Mouse (Mus musculus) C2C12 (cell line): ENCODE measurements at regions not wholly inside any gene's neighbourhood (a gene's known extent, or its start where the extent isn't known, plus 50 kb on each side); places are given as distances from the start of the nearest gene placed in this dataset.

Experiments
- H3K27me3 ChIP-seq: one replicate; pipeline ENCODE4 v1.6.1; 2011; ENCODE audit not compliant: control insufficient read depth, insufficient read depth, insufficient read length
- H3K36me3 ChIP-seq: one replicate; pipeline ENCODE4 v1.6.1; 2011; ENCODE audit not compliant: control insufficient read depth, insufficient read depth
- H3K4me3 ChIP-seq: one replicate; pipeline ENCODE4 v1.5.1; 2011; ENCODE audit warnings: mild to moderate bottlenecking, control low read depth; ENCODE audit not compliant: poor library complexity, insufficient read depth, severe bottlenecking
- H3K79me2 ChIP-seq: one replicate; pipeline ENCODE4 v1.6.1; 2011; ENCODE audit not compliant: control insufficient read depth, insufficient read depth
- H3K79me3 ChIP-seq: one replicate; pipeline ENCODE4 v1.6.1; 2011; ENCODE audit warnings: low read depth, control low read depth
- H3ac ChIP-seq: one replicate; pipeline ENCODE3; 2011; ENCODE audit warnings: low read depth; ENCODE audit not compliant: control insufficient read depth, insufficient read length
- CEBPB ChIP-seq: IDR thresholded peaks from one replicate; pipeline ENCODE4 v1.6.1; 2011; ENCODE audit warnings: low read depth, mild to moderate bottlenecking, control low read depth, moderate library complexity
- CTCF ChIP-seq: IDR thresholded peaks from one replicate; pipeline ENCODE4 v1.5.1; 2011; ENCODE audit not compliant: control insufficient read depth, insufficient read depth, insufficient read length
- FOSL1 ChIP-seq: IDR thresholded peaks from one replicate; pipeline ENCODE4 v1.8.0; 2011; ENCODE audit warnings: mild to moderate bottlenecking, low read length; ENCODE audit not compliant: poor library complexity, insufficient read depth, severe bottlenecking
- MAX ChIP-seq: IDR thresholded peaks from one replicate; pipeline ENCODE4 v1.6.1; 2011; ENCODE audit warnings: mild to moderate bottlenecking, control low read depth
- MYOD1 ChIP-seq: IDR thresholded peaks from one replicate; pipeline ENCODE4 v1.6.1; 2011; ENCODE audit warnings: low read depth; ENCODE audit not compliant: control insufficient read depth, insufficient read length
- MYOG ChIP-seq: IDR thresholded peaks from one replicate; pipeline ENCODE4 v1.6.1; 2011; ENCODE audit not compliant: control insufficient read depth, insufficient read length; ENCODE audit errors: extremely low read depth
- USF1 ChIP-seq: IDR thresholded peaks from one replicate; pipeline ENCODE4 v1.6.1; 2011; ENCODE audit warnings: low read depth, mild to moderate bottlenecking, control low read depth, moderate library complexity

GRCm38 (mm10) chr16:39389943-39390342 lies 497.5 kb downstream of the Igsf11 start:
- Histone ChIP-seq H3K36me3 (no peaks in the 10 kb centered on the region), H3ac (no peak overlapping the region), H3K79me2 (no peaks in the 10 kb centered on the region), H3K79me3 (no peaks in the 10 kb centered on the region), H3K27me3 (no peaks in the 10 kb centered on the region), H3K4me3 (no peak overlapping the region)
- TF ChIP-seq MYOD1 (no peak), MYOG (no peak), CEBPB (no peak), MAX (no peak), CTCF (no peak), FOSL1 (no peak), USF1 (no peak)

GRCm38 (mm10) chr16:39390626-39391025 lies 498.2 kb downstream of the Igsf11 start:
- no peaks in the 10 kb centered on the region for H3K79me3 ChIP-seq
- no peak overlapping the region for H3ac ChIP-seq
- no peaks in the 10 kb centered on the region for H3K27me3 ChIP-seq
- TF ChIP-seq MYOD1 (no peak), MYOG (no peak)
- no peaks in the 10 kb centered on the region for H3K36me3 ChIP-seq
- no peak overlapping the region for H3K4me3 ChIP-seq
- no peaks in the 10 kb centered on the region for H3K79me2 ChIP-seq

- Histone ChIP-seq H3ac (no peak overlapping the region), H3K36me3 (no peaks in the 10 kb centered on the region), H3K79me3 (no peaks in the 10 kb centered on the region), H3K4me3 (no peak overlapping the region), H3K27me3 (no peaks in the 10 kb centered on the region), H3K79me2 (no peaks in the 10 kb centered on the region)
- TF ChIP-seq CTCF: no peak
- no peak for TF ChIP-seq CEBPB
- no peak for TF ChIP-seq MYOD1
- no peak for TF ChIP-seq MAX
- TF ChIP-seq FOSL1: no peak
- no peak for TF ChIP-seq USF1
- TF ChIP-seq MYOG: no peak
Measured at GRCm38 (mm10) chr16:39402101-39402749, 509.8 kb downstream of the Igsf11 start.

- Histone ChIP-seq H3K27me3 (no peaks in the 10 kb centered on the region), H3K4me3 (no peak overlapping the region), H3K79me3 (no peaks in the 10 kb centered on the region), H3ac (no peak overlapping the region), H3K79me2 (no peaks in the 10 kb centered on the region), H3K36me3 (no peaks in the 10 kb centered on the region)
- no peak for TF ChIP-seq USF1
- TF ChIP-seq CEBPB: no peak
- TF ChIP-seq CTCF: no peak
- no peak for TF ChIP-seq FOSL1
- TF ChIP-seq MAX: no peak
- no peak for TF ChIP-seq MYOD1
- TF ChIP-seq MYOG: no peak
Measured at GRCm38 (mm10) chr16:39431581-39431980, 539.1 kb downstream of the Igsf11 start.

- H3K79me2 ChIP-seq: no peaks in the 10 kb centered on the region
- TF ChIP-seq CEBPB: no peak
- TF ChIP-seq MYOD1: no peak
- TF ChIP-seq MAX: no peak
- TF ChIP-seq FOSL1: no peak
- TF ChIP-seq MYOG: no peak
- no peak for TF ChIP-seq USF1
- TF ChIP-seq CTCF: no peak
- no peaks in the 10 kb centered on the region for H3K36me3 ChIP-seq
- H3K4me3 ChIP-seq: no peak overlapping the region
- no peaks in the 10 kb centered on the region for H3K79me3 ChIP-seq
- H3K27me3 ChIP-seq: no peaks in the 10 kb centered on the region
- no peak overlapping the region for H3ac ChIP-seq
Measured at GRCm38 (mm10) chr16:39445740-39446139, 538.4 kb upstream of the Lsamp start.

- H3ac ChIP-seq: no peak overlapping the region
- H3K79me3 ChIP-seq: no peaks in the 10 kb centered on the region
- H3K4me3 ChIP-seq: no peak overlapping the region
- TF ChIP-seq USF1: no peak
- TF ChIP-seq FOSL1: no peak
- no peak for TF ChIP-seq MAX
- TF ChIP-seq MYOG: no peak
- no peak for TF ChIP-seq CEBPB
- no peak for TF ChIP-seq CTCF
- no peak for TF ChIP-seq MYOD1
- H3K79me2 ChIP-seq: no peaks in the 10 kb centered on the region
- H3K27me3 ChIP-seq: no peaks in the 10 kb centered on the region
- H3K36me3 ChIP-seq: no peaks in the 10 kb centered on the region
Measured at GRCm38 (mm10) chr16:39453400-39454138, 530.6 kb upstream of the Lsamp start.
